Mouse (Mus musculus) neural tube, embryonic 15.5 days (tissue): Measurements from ENCODE around the gene Olfr878. TPM values are rescaled to one million over a fixed set of nuclear protein-coding genes. Genes with fewer than 3 reads are reported as not detected.

Experiments used
- ATAC-seq: fragments of 200-750 bp; cut with Nextera tagmentation; 2 replicates; pipeline ENCODE4 v1.8.0; 2017; ENCODE audit warnings: mild to moderate bottlenecking, moderate TSS enrichment, moderate library complexity; ENCODE audit not compliant: low FRiP score
- H3K27ac ChIP-seq: fragments of 300-500 bp; sonication (generic); replicated peaks from 2 replicates; pipeline ENCODE4 v1.5.1; 2015; ENCODE audit warnings: mild to moderate bottlenecking, inconsistent platforms
- H3K27me3 ChIP-seq: fragments of 300-500 bp; sonication (generic); replicated peaks from 2 replicates; pipeline ENCODE4 v1.6.1; 2015; ENCODE audit warnings: inconsistent platforms
- H3K36me3 ChIP-seq: fragments of 300-500 bp; sonication (generic); 2 replicates; pipeline ENCODE4 v1.6.1; 2015; ENCODE audit warnings: inconsistent platforms
- H3K4me1 ChIP-seq: fragments of 300-500 bp; sonication (generic); 2 replicates; pipeline ENCODE4 v1.6.1; 2015; ENCODE audit warnings: inconsistent platforms
- H3K4me2 ChIP-seq: fragments of 300-500 bp; sonication (generic); 2 replicates; pipeline ENCODE4 v1.6.1; 2015; ENCODE audit warnings: inconsistent platforms, mild to moderate bottlenecking, moderate library complexity
- H3K4me3 ChIP-seq: fragments of 300-500 bp; sonication (generic); replicated peaks from 2 replicates; pipeline ENCODE4 v1.5.1; 2015; ENCODE audit warnings: mild to moderate bottlenecking, inconsistent platforms
- H3K9ac ChIP-seq: fragments of 300-500 bp; sonication (generic); replicated peaks from 2 replicates; pipeline ENCODE4 v1.6.1; 2015; ENCODE audit warnings: mild to moderate bottlenecking, inconsistent platforms
- H3K9me3 ChIP-seq: fragments of 300-500 bp; sonication (generic); replicated peaks from 2 replicates; pipeline ENCODE4 v1.6.1; 2016; ENCODE audit warnings: inconsistent platforms
- WGBS: fragments of 180-500 bp; shearing (Covaris S2); methylation state at CpG from one replicate; pipeline ENCODE4 v1.1.7; 2015; ENCODE audit warnings: mixed read lengths; 5-methylcytosine and 5-hydroxymethylcytosine counted together
- polyA plus RNA-seq: library from polyadenylated mRNA; unstranded; fragments of >200 nt; fragmentation: Nextera tagmentation; extraction: Ambion mirVana; gene quantifications from 2 replicates; pipeline ENCODE4 v1.2.1, GENCODE M21; 2015

The Olfr878 gene
- polyA plus RNA-seq, 1 experiment from 2014 or later, result not detected

DNA sequence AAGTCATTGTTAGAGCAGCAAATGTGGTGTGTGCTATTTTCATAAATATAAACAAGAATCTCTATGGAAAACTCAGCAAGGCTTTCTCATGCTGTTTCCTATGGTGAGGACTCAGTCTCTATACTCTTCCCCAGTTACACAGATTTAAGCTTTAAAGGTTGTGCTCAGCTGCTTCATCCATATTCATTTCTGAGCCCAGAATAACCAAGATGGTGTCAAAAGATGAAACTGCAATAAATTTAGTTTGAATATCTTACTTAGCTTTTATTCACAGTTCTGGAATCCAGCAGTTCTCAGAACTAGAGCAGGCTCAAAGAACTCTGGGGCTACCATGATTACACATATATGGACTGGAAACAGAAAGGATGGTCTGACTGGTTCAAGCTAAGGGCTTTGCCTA is 16.5 kb downstream of the Olfr878 start:
- Histone ChIP-seq H3K4me3 (no peak overlapping the region), H3K27ac (no peak overlapping the region), H3K9ac (no peak overlapping the region), H3K4me1 (no peaks in the 10 kb centered on the region), H3K4me2 (no peak overlapping the region), H3K9me3 (no peaks in the 10 kb centered on the region), H3K36me3 (no peaks in the 10 kb centered on the region), H3K27me3 (no peaks in the 10 kb centered on the region)
- ATAC-seq, result no peak

DNA sequence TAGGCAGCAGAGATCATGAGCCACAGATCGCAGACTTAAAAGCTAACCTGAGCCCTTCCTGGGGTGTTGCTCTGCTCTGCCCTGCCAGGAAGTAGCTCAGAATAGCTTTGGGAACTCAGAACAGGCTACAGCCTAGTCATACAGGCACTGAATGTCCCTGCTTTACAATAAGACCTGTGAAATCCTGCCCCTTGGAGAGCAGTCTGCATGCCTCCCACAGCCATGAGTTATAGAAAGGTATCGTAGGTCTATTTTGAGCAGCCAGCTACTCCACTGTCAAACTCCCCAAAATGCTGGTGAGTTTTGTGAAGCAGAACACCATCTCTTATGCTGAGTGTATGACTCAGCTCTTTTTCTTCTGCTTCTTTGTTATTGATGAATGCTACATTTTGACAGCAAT is 23.5 kb downstream of the Olfr878 start:
- Histone ChIP-seq H3K4me3 (no peak overlapping the region), H3K4me1 (no peaks in the 10 kb centered on the region), H3K4me2 (no peak overlapping the region), H3K36me3 (no peaks in the 10 kb centered on the region), H3K9ac (no peak overlapping the region), H3K9me3 (no peaks in the 10 kb centered on the region), H3K27ac (no peak overlapping the region), H3K27me3 (no peaks in the 10 kb centered on the region)
- 90% methylated on average over 2 of the region's 2 CpGs for WGBS
- no peak for ATAC-seq

Other genes with a start within 250 kb of the Olfr878 start
- gene Panx3, start 248.6 kb upstream of the Olfr878 start, polyA plus RNA-seq, result 0.47 and 1.1 TPM in 2 replicates
- gene Olfr160, start 201.6 kb upstream of the Olfr878 start, polyA plus RNA-seq, result not detected in 2 replicates
- gene Olfr874, start 172.7 kb upstream of the Olfr878 start, polyA plus RNA-seq, result not detected in 2 replicates
- not detected in 2 replicates for gene Olfr875, start 146.0 kb upstream of the Olfr878 start, polyA plus RNA-seq
- gene Olfr876, start 114.8 kb upstream of the Olfr878 start, polyA plus RNA-seq, result not detected in 2 replicates
- gene Olfr877, start 63.6 kb upstream of the Olfr878 start, polyA plus RNA-seq, result not detected in 2 replicates
- gene Olfr145, start 21.1 kb upstream of the Olfr878 start, polyA plus RNA-seq, result not detected in 2 replicates
- not detected in 2 replicates for gene Olfr881, start 74.0 kb downstream of the Olfr878 start, polyA plus RNA-seq
- not detected in 2 replicates for gene Olfr883, start 108.0 kb downstream of the Olfr878 start, polyA plus RNA-seq
- not detected in 2 replicates for gene Olfr884, start 128.7 kb downstream of the Olfr878 start, polyA plus RNA-seq
- gene Olfr885, start 143.5 kb downstream of the Olfr878 start, polyA plus RNA-seq, result not detected in 2 replicates
- not detected in 2 replicates for gene Olfr887, start 166.2 kb downstream of the Olfr878 start, polyA plus RNA-seq
- not detected in 2 replicates for gene Olfr888, start 190.3 kb downstream of the Olfr878 start, polyA plus RNA-seq
- 0.04 and 0.10 TPM in 2 replicates for gene Olfr889, start 197.4 kb downstream of the Olfr878 start, polyA plus RNA-seq
- not detected in 2 replicates for gene Olfr890, start 224.7 kb downstream of the Olfr878 start, polyA plus RNA-seq